Mouse (Mus musculus) midbrain, embryonic 10.5 days (tissue): ENCODE data around the gene Gm49450. TPM values are rescaled to one million over a fixed set of nuclear protein-coding genes. Genes with fewer than 3 reads are reported as not detected.

ENCODE experiments used
- DNase-seq: peaks from one replicate; pipeline ENCODE4 v3.0.0-alpha.2; 2017; ENCODE audit warnings: low spot score
- H3K27ac ChIP-seq: fragments of 300-500 bp; sonication (generic); replicated peaks from 2 replicates; pipeline ENCODE4 v1.5.1; 2016; ENCODE audit warnings: mild to moderate bottlenecking
- H3K27me3 ChIP-seq: fragments of 300-500 bp; sonication (generic); 2 replicates; pipeline ENCODE4 v1.6.1; 2016; ENCODE audit warnings: low read depth, mild to moderate bottlenecking; ENCODE audit not compliant: poor library complexity, severe bottlenecking
- H3K36me3 ChIP-seq: fragments of 300-500 bp; sonication (generic); 2 replicates; pipeline ENCODE4 v1.6.1; 2016; ENCODE audit warnings: mild to moderate bottlenecking, moderate library complexity
- H3K4me1 ChIP-seq: fragments of 300-500 bp; sonication (generic); 2 replicates; pipeline ENCODE4 v1.6.1; 2016
- H3K4me3 ChIP-seq: fragments of 300-500 bp; sonication (generic); 2 replicates; pipeline ENCODE4 v1.5.1; 2016; ENCODE audit warnings: mild to moderate bottlenecking, moderate library complexity
- H3K9me3 ChIP-seq: fragments of 300-500 bp; sonication (generic); replicated peaks from 2 replicates; pipeline ENCODE4 v1.6.1; 2016; ENCODE audit warnings: mild to moderate bottlenecking
- WGBS: fragments of 180-500 bp; shearing (Covaris S2); methylation state at CpG from one replicate; pipeline ENCODE4 v1.1.7; 2016; 5-methylcytosine and 5-hydroxymethylcytosine counted together
- polyA plus RNA-seq: library from polyadenylated mRNA; unstranded; fragments of >200 nt; fragmentation: Nextera tagmentation; extraction: Ambion mirVana; gene quantifications from 2 replicates; pipeline ENCODE4 v1.2.1, GENCODE M21; 2016

The Gm49450 gene
- polyA plus RNA-seq: not detected in 2 replicates

DNA sequence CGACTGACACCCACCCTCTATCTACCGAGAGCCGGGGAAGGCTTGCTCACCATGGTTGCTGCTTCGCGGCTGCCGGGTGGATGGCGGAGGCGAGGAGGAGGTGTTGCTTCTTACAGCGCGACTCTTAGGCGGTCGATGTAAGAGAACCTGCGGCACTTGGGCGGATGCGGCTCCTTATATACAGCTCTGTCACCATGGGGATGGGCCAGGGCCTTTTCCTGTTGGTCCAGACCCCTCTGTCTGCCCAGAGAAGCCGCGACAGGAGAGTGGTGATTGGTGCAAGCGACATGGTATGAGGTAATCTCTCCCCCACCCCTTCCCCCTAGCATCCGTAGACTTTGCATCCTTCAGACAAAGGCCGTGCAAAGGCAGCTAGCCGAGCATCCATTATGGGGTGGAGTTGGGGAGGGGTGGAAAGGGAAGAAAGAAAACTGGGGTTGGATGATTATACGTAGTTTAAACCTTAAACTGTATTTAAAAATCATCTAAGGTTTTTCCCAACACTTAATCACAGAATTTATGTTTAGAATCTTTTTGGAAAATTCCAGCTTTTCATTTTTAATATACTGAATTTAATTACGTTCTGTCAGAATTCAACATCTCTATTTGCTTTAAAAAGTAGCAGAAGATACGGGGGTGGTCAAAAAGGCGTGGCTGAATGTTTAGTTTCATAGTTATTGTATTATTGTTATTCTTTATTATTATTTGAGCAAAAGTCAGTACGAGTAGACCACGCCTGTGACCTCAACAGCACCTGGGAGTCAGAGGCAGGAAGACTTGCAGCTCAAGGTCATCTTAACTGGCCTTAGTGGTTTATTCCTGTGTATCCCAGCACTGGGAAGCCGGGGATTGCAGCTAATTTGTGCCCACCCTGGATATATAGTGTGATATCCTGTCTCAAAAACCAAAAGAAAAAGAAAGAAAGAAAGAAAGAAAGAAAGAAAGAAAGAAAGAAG is at the start of gene Gm49450, which contains the start of gene Tuba1a:
Gene Gm49450, minus strand, starts transcription at position 151 of the 956 bp plus-strand sequence.
Gene Tuba1a, minus strand, starts transcription at position 303 of the 956 bp plus-strand sequence.
- peak within 1 kb of the TSS; percentile 99 for H3K27ac ChIP-seq
- peak within 1 kb of the TSS; percentile 96 for H3K4me3 ChIP-seq
- 3% methylated on average over 28 of the region's 28 CpGs for WGBS
- H3K27me3 ChIP-seq: no peaks in the 10 kb centered on the region
- H3K36me3 ChIP-seq: peaks cover 29% of the 10 kb centered on the region
- no peaks in the 10 kb centered on the region for H3K9me3 ChIP-seq
- DNase-seq: peak; percentile 99
- H3K4me1 ChIP-seq: peaks cover 46% of the 10 kb centered on the region

DNA sequence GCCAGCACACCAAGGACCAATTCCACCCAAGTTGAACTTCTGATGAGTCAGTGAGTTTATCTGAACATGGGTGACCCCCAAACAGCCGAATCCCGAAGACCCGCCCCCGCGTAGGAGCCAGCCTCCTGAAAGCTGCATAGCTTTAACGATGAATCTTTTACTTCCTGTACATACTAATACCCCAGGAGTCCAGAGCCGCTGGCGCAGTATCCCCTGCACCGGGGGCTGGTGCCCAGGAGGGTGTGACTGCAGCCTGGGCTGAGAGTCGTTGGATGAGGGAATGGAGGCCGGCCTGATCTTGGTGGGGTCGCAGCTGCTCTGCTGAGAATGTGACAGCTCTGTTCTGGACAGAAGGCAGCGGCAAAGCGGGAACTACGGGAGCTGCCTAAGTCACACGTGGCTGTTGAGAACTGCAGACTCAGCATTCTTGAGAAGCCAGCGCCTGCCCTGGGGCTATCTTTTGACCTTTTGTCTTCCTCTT is 48.1 kb upstream of the Gm49450 start:
- Histone ChIP-seq H3K4me3 (peak overlapping the region; percentile 29), H3K27me3 (peaks cover 14% of the 10 kb centered on the region), H3K9me3 (no peaks in the 10 kb centered on the region), H3K36me3 (no peaks in the 10 kb centered on the region), H3K4me1 (peaks cover 38% of the 10 kb centered on the region), H3K27ac (peak overlapping the region; percentile 67)
- DNase-seq: no peak
- WGBS: 25% methylated on average over 17 of the region's 17 CpGs

DNA sequence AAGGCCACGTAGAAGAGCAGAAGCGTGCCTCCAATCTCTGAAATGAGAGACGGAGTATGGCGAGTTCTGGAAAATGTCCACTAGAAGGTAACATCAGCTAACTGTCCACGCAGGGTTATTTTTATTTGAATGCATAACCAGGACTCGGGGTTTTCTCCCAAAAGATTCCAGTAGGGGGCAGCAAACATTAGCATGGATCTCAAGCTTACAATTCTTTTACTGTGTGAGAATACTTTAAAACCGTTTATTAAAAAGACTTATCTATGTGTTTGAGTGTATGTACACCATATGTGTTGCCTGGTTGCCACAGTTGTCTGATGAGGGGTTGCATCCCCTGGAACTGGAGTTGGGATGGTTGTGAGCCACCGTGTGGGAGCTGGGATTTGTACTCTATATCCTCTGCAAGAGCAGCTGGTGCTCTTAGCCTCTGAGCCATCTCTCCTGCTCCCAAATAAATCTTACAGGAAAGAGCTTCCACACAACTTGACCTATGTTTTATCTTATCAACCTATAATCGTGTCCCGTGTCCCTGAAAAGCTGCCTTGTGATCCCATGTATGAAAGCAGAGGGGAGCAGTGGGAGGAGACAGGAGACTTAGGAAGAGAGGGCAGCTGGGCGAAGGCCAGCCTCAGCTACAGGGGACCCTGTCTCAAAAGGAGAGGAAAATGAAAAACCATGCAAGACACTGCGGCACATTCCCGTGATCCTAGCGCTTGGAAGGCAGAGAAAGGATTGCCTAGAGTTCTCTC is 47.4 kb upstream of the Gm49450 start:
- H3K27me3 ChIP-seq: peaks cover 14% of the 10 kb centered on the region
- peak overlapping the region; percentile 67 for H3K27ac ChIP-seq
- no peak for DNase-seq
- H3K36me3 ChIP-seq: no peaks in the 10 kb centered on the region
- H3K4me1 ChIP-seq: peaks cover 38% of the 10 kb centered on the region
- H3K4me3 ChIP-seq: peak overlapping the region; percentile 29
- 47% methylated on average over 14 of the region's 14 CpGs for WGBS
- H3K9me3 ChIP-seq: no peaks in the 10 kb centered on the region

DNA sequence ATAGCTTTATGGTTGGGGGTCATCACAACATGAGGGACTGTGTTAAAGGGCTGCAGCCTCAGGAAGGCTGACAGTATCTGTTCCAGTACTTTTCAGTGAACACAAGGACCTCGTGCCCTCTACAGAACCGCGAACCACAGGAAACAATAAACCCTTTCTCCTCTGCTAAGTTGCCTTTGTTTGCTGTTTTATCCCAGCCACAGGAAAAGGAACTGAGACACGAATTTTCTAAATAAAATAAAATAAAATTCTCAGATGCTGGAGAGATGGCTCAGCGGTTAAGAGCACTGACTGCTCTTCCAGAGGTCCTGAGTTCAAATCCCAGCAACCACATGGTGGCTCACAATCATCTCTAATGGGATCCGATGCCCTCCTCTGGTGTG is 45.4 kb upstream of the Gm49450 start:
- Histone ChIP-seq H3K9me3 (no peaks in the 10 kb centered on the region), H3K27ac (no peak overlapping the region), H3K36me3 (no peaks in the 10 kb centered on the region), H3K4me1 (peaks cover 44% of the 10 kb centered on the region), H3K4me3 (no peak overlapping the region), H3K27me3 (peaks cover 14% of the 10 kb centered on the region)
- DNase-seq: no peak
- 57% methylated on average over 6 of the region's 6 CpGs for WGBS

DNA sequence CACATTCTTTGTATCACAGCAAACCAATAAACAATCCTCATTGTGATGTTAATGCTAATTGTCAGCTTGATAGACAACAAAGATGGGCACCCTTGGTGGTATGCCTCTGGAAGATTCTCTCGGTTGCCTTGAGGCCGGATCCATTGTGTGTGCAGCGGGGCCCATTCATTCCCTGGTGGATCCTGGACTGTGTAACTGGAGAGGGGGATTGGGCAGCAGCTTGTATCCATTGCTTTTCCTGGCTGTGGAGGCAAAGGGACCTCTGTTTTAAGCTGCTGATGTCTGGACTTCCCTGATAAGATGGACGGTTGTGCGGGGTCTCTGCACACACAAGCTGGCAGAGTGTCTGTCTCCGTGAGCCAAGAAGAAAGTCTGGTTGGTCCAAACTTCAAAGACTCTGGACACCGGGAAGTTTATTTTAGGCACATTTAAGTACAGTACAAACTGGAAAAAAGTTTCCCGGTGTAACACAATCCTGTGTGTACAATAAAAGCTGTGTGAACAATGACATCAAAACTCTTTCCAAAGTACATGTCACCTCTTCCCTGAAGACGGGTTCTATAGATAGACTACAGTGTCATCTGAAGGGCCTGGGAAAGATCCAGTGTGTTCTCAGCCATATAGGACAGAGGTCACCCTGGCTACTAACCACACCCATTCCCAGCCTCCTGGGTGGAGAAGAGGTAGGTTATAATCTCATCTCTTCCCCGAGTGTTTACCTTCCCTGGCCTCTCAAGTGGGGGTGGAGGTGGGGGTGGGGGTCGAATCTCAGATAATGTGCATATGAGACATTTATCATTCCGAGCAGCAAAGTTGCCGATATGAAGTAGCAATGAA is 44.8 kb upstream of the Gm49450 start:
- H3K27me3 ChIP-seq: peaks cover 14% of the 10 kb centered on the region
- H3K9me3 ChIP-seq: no peaks in the 10 kb centered on the region
- no peak overlapping the region for H3K4me3 ChIP-seq
- 0 out of 2 replicates have a peak overlapping the region, but pooled peaks have one; percentile 14 for H3K27ac ChIP-seq
- DNase-seq: no peak
- peaks cover 50% of the 10 kb centered on the region for H3K4me1 ChIP-seq
- H3K36me3 ChIP-seq: no peaks in the 10 kb centered on the region
- 60% methylated on average over 13 of the region's 13 CpGs for WGBS

DNA sequence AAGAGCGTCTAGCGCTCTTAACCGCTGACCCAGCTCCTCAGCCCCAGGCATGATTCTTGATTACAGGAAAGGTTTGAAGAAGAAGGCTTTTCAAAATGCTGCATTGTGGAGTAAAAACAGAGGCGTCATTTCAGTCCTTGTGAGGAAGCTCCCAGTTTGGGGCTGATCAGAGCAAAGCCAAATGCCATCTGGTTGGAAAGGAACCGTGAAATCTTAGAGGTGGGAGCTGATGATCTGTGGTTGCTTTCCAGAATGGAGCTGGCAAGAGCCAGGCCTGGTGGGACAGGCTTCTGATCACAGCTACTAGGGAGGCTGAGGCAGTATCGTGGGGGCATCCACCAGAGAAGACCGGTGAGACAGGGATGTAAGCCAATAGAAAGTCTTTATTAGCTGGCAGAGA is 43.5 kb upstream of the Gm49450 start:
- Histone ChIP-seq H3K27ac (no peak overlapping the region), H3K9me3 (no peaks in the 10 kb centered on the region), H3K36me3 (no peaks in the 10 kb centered on the region), H3K4me1 (peaks cover 60% of the 10 kb centered on the region), H3K4me3 (no peak overlapping the region), H3K27me3 (0 out of 2 replicates have a peak, but pooled peaks cover 2% of the 10 kb centered on the region)
- WGBS: 89% methylated on average over 7 of the region's 7 CpGs
- no peak for DNase-seq

DNA sequence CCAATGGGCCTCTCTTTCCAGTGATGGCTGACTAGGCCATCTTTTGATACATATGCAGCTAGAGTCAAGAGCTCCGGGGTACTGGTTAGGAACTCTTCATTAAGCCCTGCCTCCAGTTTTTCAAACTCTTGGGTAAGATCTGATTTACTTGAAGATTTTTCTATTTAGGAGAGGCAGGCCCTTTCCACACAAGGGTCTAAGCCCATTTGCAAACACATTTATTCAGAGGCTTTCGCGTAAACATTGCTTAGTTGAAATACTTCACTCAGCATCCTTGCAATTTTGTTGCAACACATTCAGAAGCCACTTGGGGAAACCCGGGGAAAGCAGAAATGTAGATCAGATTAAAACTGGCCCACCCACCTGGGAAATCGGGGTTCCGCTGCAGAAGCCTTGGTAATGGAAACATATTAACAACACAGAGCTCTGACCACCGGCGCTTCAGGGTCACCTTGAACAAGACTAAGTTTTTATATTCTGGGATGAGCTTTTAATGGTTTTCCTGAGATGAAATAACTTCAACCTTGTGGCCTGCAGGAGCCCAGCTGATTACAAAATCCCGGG is 41.7 kb upstream of the Gm49450 start:
- Histone ChIP-seq H3K27ac (no peak overlapping the region), H3K27me3 (no peaks in the 10 kb centered on the region), H3K4me3 (no peak overlapping the region), H3K9me3 (no peaks in the 10 kb centered on the region), H3K4me1 (peaks cover 63% of the 10 kb centered on the region), H3K36me3 (no peaks in the 10 kb centered on the region)
- DNase-seq: no peak
- WGBS: 81% methylated on average over 9 of the region's 9 CpGs

DNA sequence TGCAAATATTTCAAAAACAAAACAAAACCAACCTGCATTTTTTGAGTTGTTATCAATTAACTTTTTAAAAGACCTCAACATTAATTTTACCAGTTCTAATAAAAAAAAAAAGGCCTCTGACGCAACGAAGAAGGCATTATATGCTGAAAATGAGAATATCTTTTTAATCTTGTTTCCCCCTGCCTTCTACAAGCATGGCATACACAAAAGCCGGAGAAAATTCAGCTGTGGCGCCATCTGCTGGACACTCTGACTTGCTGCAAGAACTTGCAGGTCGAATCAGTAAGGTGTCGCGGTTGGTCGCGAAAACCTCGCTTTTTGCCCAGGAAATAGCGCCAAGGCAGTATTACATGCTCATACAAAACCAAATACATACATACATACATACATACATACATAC is 40.5 kb upstream of the Gm49450 start:
- peaks cover 74% of the 10 kb centered on the region for H3K4me1 ChIP-seq

DNA sequence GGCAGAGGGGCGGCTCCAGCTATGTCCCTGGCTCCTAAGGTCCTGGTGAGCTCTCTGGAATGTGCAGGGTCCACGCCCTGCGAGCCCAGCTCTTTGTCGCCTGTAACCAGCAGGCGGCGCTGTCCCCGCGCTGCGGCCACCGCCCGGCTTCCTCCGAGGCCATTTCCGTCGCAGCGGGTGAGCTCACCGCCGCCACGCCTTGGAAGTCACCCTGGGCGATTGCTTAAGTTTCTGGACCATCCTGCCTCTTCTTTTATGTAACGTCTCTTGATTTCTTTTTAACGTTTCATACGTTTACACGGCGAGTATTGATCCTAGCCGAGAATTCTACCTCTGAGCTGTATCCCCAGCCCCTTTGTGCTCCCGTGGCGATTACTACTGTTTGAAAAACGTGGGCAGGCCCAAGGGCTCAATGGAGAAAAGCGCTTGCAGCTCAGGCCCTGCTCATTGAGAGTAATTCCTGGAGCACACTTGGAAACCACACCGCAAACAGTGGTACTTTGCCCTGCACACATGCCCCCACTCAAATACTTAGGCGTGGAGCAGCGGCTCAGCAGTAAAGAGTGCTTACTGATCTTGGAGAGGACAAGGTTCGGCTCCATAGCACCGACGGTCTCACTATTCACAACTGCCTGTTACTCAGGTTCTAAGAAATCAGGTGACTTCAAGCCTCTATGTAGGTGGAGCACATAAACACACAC is 39.9 kb upstream of the Gm49450 start:
- Histone ChIP-seq H3K9me3 (no peaks in the 10 kb centered on the region), H3K4me3 (peak overlapping the region; percentile 49), H3K36me3 (peaks cover 14% of the 10 kb centered on the region), H3K27ac (peak overlapping the region; percentile 95), H3K4me1 (peaks cover 74% of the 10 kb centered on the region), H3K27me3 (no peaks in the 10 kb centered on the region)
- 6% methylated on average over 35 of the region's 35 CpGs for WGBS
- DNase-seq: peak; percentile 95

More for the DNA sequence above, 40.5 kb upstream of the Gm49450 start:
- Histone ChIP-seq H3K27ac (peak overlapping the region; percentile 95), H3K36me3 (peaks cover 9% of the 10 kb centered on the region), H3K4me3 (peak overlapping the region; percentile 49), H3K27me3 (no peaks in the 10 kb centered on the region), H3K9me3 (no peaks in the 10 kb centered on the region)
- DNase-seq: peak; percentile 90
- WGBS: 4% methylated on average over 11 of the region's 11 CpGs

DNA sequence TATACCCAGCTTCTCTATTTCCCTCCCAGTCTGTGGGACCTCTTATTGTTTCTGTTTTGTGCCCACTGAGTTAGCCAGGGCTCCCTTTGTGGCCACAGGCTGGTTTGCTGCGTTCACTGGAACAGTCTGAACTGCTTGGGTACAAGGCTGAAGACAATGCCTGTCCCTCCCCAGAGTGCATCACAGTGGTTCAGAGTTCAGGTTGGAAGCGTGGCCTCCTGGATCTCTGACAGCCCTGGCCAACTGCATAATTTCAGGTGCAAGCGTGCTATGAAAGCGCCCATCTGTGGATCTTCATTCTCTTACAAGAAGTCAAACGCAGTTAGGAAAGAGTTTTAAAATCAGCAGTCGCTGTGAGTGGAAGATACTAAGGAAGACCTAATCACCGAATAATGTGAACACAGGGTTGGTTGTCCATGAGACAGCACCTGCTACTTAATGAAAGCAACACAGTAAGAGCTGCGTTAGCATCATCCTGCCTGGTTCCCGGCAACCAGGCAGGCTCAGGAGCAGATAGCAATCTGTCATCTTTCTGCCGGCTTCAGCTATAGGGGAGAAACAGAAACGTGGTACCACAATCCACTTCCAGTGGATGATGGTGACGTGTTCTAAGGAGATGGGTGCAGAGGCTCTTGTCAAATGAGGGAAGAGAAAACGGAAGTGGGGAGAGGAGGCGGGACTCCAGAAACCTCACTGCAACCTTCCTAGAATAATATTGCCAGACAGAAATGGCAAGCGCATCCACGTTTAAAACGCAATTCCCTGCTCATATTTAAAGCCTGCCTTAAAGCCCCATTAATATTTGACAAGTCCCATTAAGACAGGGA is 38.9 kb upstream of the Gm49450 start:
- Histone ChIP-seq H3K27me3 (no peaks in the 10 kb centered on the region), H3K27ac (peak overlapping the region; percentile 95), H3K4me3 (peak overlapping the region; percentile 49), H3K9me3 (no peaks in the 10 kb centered on the region), H3K36me3 (peaks cover 14% of the 10 kb centered on the region), H3K4me1 (peaks cover 74% of the 10 kb centered on the region)
- DNase-seq: peak; percentile 40
- WGBS: 28% methylated on average over 17 of the region's 17 CpGs
